Mouse (Mus musculus) E14TG2a.4 (cell line): ENCODE data around the gene Zfx.

ENCODE experiments used
- CTCF ChIP-seq: conservative IDR thresholded peaks from 2 replicates; pipeline ENCODE4 v1.5.1; 2014; ENCODE audit warnings: low read length
- NANOG ChIP-seq: IDR thresholded peaks from 2 replicates; pipeline ENCODE4 v1.6.1; 2014; ENCODE audit warnings: borderline replicate concordance, low read length, mixed read lengths
- POU5F1 ChIP-seq: IDR thresholded peaks from 2 replicates; pipeline ENCODE4 v1.6.1; 2014; ENCODE audit warnings: low read length, borderline replicate concordance

GRCm38 (mm10) chrX:94140080-94140479 is 16.6 kb upstream of the Zfx start:
- TF ChIP-seq CTCF (no peak), NANOG (no peak), POU5F1 (no peak)
